Mouse (Mus musculus): ENCODE data around the gene Cldn1.

Gene Cldn1

DNA sequence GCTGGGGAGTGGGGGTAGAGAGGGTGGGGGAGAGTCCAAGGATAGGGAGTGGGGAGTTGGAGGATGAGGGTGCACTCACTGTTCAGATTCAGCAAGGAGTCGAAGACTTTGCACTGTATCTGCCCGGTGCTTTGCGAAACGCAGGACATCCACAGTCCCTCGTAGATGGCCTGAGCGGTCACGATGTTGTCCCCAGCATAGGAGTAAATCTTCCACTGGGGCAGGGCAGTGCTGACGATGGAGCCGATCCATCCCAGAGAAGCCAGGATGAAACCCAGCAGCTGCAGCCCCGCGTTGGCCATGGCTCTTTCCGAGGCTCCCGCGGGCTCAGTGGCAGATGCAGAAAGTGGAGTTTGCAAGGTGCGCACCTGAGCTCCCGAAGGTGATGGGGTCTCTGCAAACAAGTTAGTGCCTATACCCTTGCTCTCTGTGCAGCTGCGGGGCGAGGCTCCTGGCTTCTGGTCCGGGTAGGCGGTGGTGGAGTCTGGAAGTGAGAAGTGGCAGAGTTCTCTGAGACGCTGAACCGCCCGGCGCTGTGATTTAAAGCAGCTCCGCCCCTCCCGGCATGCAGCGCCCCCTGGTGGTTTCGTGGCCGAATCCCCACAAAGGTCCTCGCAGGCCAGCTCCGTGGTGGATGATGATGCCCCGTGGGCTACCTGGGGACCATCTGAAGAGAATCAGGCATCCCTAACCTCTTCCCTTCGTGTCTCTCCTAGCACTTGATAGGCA is at the start of gene Cldn1:
TSS of gene Cldn1 (minus strand) at position 517 of the 729 bp plus-strand sequence.
- no peak for DNase-seq (ENCODE audit: extremely low read depth, low read depth, low spot score)

DNA sequence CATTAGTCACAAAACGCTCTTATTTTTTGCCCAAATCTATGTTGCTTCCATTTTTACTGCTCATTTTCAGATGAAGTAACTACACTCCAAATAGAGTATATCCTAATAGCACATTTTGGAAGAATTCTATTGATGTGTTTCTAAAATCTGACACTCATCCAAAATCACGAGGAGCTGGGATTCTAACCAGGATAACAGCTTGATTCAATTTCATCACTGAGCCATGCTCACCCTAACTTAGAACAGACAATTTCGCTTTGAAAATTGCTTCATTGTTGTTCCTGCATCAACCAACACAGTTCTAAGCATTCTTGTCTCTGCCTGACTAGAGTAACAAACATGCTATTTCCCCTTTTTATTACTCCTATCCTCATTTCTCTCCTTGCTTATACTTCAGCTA is 47.0 kb upstream of the Cldn1 start:
- DNase-seq (ENCODE audit: extremely low read depth, low read depth, low spot score): no peak

DNA sequence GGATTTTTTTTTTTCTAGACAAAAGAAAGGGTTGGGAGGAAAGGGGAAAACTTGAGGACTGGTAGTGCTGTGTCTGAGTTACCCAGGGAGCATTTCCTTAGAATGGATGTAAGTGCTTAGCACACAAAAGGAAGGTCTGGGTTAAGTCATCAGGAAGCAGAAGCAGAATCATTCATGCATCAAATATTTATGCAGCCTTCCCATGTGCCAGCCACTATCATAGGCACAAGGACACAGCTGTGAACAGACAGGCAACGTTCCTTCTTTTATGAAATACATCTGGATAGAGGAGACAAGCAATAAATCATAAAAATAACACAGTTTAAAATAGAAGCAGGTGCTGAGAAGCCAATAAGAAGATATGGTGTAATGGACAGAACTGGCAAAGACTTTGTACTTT is 32.4 kb upstream of the Cldn1 start:
- no peak for DNase-seq (ENCODE audit: extremely low read depth, low read depth, low spot score)

DNA sequence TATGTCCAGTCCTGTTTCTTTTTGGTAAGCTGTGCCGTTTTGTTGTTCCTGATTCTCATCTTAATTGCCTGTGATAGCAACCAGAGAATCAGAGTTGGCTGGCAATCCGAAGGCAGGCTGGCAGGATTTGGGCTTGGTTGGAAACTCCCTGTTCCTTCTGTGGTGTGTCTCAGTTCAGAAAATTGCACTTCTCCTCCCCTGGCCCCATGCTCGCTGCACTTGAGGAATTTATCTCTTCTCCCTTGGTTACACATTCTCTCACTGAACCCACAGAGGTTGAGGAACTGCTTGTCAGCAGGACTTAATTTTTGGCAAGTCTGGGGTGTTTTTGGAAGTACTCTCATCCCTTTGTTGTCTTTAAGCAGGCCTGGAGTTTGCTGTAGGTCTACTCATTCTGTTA is 29.3 kb upstream of the Cldn1 start:
- DNase-seq (ENCODE audit: extremely low read depth, low read depth, low spot score): no peak

DNA sequence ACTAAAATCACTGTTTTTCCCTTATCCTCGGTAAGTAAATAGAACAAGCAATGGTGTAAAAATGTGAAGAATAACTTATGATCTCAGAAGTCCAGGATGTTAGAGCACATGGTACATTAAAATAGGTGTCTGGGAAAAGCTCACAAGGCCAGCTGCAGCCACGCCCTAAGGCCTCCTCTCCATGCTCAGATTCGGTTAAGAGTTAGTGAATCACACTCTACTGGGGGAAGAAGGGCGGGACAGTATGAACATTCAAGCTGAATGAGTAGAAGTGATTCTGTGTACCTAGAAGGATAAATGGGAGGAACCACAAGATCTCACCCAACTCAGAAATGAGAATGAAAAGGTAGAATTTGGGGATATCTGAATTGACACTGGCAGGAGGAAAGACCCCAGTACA is 28.9 kb upstream of the Cldn1 start:
- DNase-seq (ENCODE audit: extremely low read depth, low read depth, low spot score): no peak

DNA sequence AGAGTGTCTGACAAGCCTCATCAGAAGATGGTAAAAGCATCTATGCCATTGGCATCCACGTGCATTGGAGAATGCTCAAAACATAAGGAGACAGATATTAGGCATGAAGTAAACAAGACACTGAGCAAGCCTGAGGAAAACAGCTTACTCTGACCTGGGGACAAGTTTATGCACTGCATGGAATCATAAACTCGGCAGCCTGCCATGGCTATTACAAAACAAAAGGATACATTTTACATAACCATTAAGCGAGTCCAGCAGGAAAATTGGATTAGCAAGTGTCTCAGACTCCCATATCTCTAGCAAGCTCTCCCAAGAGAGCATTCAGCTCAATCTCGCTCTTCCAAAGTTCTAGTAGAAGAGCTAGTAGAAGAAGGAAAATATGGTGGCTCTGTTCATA is 19.3 kb upstream of the Cldn1 start:
- DNase-seq (ENCODE audit: extremely low read depth, low read depth, low spot score): no peak

DNA sequence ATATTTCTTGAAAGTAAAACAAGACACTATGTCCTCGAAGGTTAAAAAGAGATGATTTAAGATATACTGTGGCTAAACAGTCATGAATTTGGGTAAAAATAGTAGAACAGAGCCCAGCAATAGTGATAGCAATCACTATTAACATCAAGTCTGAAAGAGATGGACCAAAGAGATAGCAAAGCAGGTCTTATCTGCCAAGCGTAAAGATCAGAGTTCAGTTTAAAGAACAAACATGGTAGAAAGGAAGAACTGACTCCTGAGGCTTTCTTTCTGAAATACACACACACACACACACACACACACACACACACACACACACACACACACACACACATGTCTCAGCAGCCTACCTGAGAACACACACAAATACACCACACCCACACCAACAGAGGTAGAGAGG is 14.5 kb upstream of the Cldn1 start:
- DNase-seq (ENCODE audit: extremely low read depth, low read depth, low spot score): no peak

DNA sequence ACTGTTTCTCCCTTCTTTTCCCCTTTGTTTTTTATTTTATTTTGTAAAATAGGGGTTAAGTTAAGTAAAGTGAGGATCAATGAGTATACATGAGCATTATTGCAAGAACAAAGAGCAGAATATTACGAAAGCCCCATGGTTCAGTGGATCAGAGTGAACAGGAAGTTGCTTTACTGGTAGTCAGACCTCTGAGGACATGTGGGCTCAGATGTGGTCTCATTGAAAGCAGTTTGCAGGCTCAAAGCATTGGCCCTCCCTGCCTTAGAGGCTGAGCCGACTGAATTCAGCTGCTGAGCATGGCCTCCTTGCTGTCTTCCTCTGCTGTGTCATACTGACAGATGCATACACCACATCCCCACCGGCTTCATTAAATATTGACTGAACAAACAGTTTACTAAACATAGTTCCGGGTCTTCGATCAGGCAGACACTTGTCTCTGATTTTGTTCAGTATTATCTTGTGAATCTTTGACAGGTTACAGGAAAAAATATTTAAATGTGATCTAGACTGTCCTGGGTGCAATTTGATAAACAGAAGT is 12.5 kb upstream of the Cldn1 start:
- no peak for DNase-seq (ENCODE audit: extremely low read depth, low read depth, low spot score)

DNA sequence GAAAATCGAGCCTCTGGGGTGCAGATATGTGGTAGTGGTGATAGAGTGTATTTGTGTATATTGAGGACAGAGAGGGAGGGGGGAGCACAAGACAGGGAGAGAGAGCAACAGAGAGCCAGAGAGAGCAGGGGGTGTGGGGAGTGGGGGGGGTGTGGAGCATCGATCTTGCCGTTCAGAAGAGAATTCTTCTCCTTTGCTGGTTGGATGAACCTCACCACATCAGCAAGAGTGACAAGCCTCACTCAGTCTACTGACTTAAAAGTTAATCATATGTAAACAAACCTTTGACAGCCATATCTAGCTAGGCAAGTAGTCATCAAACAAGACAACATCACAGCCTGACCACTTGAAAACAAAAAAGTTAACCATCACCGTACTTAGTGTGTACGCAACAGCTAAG is 5.5 kb upstream of the Cldn1 start:
- no peak for DNase-seq (ENCODE audit: extremely low read depth, low read depth, low spot score)

DNA sequence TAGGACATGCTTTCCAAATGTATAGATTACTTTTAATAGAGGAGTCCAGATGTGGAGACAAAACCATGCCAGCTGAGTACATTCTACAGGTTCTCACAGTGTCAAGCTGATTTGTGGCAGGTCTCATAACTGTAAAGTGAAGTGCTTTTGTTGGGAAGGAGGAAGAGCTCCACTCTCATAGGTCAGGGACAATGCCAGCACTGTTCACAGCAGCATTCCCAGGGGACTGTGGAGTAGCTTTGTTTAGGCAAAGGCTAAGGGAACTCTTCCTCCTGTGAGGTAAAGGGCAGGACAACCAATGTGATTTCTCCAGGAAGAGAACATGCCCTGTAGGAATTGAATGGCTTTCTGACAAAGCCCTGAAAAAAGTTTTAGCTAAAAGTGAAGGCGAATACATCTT is 1.5 kb downstream of the Cldn1 start:
- DNase-seq (ENCODE audit: extremely low read depth, low read depth, low spot score): no peak

DNA sequence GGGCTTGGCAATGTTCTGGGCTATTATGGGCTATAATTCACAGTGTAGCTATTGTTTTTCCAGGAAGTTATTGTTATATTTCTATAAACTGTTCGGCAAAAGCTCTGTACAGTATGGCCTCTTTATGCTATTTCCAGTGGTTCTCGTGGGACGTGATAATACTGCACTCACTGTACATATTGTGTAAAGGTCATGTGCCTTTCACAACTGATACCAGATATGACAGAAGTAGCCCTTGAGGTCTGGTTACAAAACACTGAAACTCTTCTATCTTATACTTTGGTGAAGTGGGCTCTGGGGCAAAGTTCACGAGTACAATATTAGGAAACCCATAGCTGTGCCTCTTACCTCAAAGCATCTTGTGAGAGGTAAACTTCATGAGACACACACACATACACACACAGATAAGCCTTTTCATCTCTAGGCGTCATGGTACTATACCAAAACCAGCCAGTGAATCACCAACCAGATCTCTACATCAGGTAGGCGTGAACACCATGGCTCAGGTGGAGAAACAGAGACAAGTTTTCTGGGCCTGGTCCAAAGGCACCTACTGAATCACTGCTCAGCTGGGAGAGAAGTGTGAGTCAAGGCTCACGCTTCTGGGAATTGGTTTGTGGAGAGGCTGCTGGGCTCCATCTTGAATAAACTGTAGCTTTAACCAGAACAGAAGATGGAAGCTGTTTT is 2.5 kb downstream of the Cldn1 start:
- DNase-seq (ENCODE audit: extremely low read depth, low read depth, low spot score): peak; percentile 71

DNA sequence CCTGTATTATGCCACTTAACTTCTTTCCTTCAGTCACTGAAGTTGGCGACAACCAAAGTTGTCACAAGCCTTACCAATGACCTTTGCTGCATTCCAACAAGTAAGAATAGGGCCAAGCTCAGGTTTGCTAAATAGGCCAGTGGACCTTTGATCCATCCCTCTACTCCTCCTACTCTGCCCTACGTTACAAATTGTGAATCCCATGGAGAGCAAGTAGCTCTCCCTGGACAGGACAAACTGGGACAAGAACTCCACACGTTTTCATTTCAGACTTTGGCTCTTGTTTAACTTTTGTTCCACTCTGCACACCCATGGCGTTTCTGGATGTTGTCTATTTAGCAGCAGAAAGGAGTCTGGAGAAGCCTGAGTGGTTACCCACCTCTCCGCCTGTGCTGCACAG is 3.5 kb downstream of the Cldn1 start:
- no peak for DNase-seq (ENCODE audit: extremely low read depth, low read depth, low spot score)

DNA sequence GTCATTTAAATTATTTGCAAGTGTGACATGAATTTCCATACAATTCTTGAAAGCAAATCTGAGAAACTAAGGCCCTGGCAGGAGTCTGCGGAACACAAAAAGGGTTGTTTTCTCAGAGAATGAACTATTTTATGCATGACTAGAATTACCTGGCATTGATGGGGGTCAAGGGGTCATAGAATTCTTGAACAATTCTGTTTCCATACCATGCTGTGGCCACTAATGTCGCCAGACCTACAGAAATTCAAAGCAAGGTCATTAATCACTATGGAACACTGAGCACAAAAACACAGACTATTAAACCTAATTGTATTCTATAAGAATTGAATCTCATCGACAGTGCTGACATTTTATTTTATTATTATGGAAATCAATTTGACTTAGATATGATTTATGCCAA is 10.9 kb downstream of the Cldn1 start:
- DNase-seq (ENCODE audit: extremely low read depth, low read depth, low spot score): no peak

DNA sequence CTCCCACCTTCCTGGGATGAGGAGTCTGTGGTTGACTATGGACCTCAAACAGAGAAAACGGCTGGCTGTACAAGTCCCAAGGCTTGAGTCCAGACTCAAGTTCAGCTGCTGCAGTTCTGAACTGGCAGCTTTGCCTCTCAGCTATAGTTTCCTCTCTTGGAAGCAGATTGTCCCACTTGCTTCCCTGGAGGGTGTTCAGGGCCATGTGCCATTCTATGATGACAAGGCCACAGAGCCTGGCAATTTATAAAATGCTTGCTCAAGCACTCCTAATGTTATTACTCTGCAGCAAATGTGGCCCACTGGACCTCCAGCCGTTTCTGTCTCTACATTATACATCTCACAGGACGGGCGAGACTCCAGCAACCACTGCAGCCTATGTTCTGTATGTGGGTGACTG is 12.0 kb downstream of the Cldn1 start:
- no peak for DNase-seq (ENCODE audit: extremely low read depth, low read depth, low spot score)

DNA sequence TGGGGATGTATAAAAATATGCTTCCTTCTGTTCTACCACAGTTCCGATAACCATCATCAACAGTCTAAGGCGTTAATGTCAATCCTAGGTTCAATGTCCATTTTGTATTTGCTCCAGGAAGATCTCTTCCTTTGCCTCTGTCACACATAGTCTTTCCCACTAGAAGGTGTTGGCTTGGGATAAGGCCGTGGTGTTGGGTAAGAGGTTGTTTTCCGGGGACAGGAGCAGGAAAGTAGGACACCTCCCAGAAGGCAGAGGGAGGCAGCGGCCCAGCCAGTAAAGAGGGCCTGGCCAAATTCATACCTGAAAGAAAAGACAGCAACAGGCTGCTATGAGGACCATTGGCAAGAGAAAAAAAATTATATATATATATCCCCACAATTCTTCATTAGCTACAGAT is 12.7 kb downstream of the Cldn1 start:
- DNase-seq (ENCODE audit: extremely low read depth, low read depth, low spot score): no peak

DNA sequence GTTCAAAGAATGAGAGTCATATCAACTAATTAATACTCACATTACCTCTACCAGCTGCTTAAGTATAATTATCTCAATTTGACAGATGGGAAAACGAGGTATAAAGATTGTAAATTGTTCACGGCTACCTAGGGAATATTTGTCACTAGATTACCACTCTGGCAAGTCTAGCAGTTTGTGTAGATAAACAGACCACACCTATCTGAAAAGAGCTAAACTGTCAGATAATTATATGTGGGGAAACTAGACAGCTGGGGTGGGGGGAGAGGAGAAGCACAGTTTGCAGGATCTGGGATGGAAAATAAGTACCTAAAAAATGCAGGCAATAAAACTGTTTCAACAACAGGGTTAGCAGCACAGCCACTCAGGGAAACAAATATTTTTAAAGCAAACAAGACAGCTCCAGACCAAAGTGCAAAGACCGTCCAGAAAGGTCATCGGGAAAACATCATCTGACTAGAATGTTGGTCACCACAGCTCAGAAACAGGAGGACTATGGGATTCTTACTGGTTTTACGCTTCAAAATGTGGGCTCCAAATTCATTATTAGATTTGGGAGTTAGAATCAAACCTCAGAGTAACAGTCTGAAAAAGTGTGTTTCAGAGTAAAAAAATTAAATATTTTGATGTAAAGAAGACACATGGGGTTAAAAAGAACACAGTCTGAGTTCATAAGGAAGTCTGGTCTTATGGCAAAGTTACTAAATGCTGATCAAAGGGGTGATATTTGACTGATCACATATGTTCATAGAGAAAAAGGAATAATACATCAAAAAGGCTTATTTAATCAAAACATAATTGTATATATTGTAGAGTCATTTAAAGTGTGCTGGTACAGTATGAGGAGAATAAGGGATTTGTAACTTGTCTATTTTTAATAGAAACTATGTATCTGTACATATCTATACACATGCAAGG is 13.5 kb downstream of the Cldn1 start:
- DNase-seq (ENCODE audit: extremely low read depth, low read depth, low spot score): no peak

DNA sequence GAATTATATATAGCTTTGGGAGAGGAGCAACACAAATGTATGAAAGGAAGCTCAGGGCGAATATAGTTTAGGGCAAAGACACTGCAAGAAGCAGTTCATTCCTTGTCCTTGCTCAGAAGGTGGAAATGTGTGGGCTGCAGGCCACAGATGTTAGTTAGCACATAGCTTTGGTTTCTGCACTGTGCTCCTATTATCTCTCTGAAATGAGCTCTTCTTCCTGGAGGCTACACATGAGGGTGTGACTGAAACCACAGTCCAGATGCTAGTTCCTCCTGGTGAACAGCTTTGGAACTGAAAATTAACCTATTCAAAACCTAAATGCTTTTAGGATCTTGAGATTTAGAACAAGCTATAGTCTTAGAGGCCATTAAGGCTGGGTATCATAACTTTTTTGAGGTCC is 16.1 kb downstream of the Cldn1 start:
- DNase-seq (ENCODE audit: extremely low read depth, low read depth, low spot score): no peak

DNA sequence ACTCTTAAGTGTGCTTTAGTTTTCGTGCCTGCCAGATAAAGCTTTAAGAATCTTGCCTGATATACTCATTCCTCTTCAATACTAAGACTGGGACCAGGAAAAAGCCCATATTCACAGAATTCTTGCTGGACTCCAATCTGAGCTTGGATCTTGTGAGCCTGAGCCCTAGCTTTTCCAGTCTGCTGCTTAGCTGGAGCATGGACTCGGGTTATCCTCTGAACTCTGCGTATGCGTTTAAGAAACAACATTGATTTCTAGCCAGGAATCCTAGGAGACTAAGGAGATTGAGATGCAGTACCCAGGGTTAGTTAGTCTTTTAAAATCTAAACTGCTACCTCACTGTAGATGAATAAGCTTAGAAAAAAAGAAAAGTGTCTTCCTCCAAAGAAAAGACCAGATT is 20.9 kb downstream of the Cldn1 start:
- DNase-seq (ENCODE audit: extremely low read depth, low read depth, low spot score): no peak

DNA sequence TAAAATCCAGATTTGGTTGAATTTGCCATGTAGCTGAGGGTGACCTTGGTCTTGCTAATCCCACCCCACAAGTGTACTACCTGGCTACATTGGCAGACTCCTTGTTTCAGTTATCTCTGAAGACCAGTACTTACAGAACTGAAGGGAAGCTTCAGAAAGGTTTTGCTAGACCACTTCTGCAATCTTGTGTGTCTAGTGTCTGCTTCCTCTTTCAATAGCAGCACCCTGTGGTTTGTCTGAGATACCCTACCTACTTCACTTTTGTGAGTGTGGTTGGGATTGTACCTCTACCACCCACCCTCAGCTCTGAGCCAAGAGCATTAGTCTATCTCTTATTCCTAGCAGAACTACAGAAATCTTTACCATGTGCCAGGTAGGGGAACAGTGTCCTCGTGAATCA is 22.8 kb downstream of the Cldn1 start:
- DNase-seq (ENCODE audit: extremely low read depth, low read depth, low spot score): no peak

DNA sequence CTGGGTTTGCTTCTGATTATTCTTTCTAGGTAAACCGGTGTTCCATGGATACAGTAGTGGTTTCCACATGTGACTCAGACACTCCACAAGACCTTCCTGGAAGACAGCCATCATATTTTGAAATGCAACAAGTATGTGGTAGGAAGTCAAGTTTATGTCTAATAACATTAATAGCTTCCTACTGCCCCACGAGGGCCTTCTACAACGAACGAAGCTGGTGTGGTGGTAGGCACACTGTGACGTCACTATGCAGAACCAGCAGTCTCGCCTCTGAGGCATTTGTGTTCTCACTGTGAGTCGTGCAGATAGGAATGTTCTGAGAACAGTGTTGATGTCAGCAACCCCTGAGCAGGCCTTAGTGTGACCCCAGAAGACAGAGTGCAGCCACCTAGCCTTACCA is 55.4 kb downstream of the Cldn1 start:
- DNase-seq (ENCODE audit: extremely low read depth, low read depth, low spot score): no peak

DNA sequence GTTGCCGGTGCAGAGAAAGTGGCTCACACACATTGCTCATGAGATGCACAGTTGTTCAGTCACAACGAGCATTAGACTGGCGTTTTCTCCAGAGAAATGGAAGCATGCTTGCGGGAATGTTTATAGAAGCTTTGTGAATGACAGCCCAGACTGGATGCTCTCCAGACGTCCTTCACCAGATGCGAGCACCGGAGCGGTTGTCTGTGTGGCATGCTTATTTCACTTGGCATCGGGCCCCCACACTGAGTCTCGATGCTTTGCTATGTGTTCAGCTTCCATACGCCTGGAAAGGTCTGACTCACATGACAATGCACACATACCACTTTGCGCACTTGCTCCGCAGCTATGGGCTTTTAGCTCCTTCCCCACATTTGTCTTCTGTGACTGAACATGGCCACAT is 56.8 kb downstream of the Cldn1 start:
- no peak for DNase-seq (ENCODE audit: extremely low read depth, low read depth, low spot score)

DNA sequence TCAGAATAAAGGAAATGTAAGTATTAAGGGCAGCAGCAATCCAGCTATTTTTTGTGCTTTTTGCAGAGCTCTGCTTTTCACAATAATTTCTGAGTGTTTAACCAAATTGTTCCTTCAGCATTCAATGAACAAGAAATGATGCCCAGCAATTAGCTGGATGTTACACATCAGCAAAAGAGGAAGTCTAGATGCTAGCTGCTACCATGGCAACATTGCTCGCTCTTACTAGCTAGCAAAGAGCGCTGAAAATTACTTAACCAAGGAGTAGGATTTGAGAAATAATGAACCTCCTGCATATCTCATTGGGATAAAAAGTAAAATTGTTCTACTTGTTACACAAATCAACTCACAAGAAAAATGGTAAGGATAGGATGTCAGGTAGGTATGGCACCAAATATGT is 62.2 kb downstream of the Cldn1 start:
- DNase-seq (ENCODE audit: extremely low read depth, low read depth, low spot score): no peak

Data from fat pad, adult 2 months (tissue).